Mouse (Mus musculus): ENCODE measurements around the gene Ippk. TPM values are rescaled to one million over a fixed set of nuclear protein-coding genes. Genes with fewer than 3 reads are reported as not detected.

The Ippk gene
- polyA plus RNA-seq, 1 experiment from 2014 or later, result 14.8 TPM

DNA sequence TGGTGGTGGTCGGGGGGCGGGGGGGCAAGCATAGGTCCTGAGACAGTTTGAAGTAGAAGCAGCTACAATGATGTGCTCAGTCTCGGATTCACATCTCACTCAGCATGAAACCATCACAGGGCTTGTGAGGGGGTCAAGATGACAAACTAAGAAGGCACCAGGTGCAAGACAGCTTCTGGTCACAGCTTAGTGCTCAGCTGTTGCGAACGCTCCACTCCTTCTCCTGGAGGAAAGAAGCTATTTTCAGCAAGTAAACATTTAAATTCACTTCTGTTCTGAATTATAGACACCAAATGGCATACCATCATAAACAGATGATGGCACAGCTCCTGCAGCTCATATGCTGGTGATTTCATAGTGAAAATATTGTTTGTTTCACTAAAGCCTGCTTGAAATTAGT is 64.3 kb downstream of the Ippk start:
- Histone ChIP-seq H3K9me3 (ENCODE audit: control insufficient read depth, low read length) (no peaks in the 10 kb centered on the region), H3K4me1 (ENCODE audit: control insufficient read depth, insufficient read depth, low read length) (0 out of 2 replicates have a peak, but pooled peaks cover 2% of the 10 kb centered on the region), H3K4me3 (ENCODE audit: low read depth, low read length) (no peak overlapping the region), H3K36me3 (ENCODE audit: control insufficient read depth, insufficient read depth, low read length) (no peaks in the 10 kb centered on the region), H3K4me2 (ENCODE audit: low read depth, low read length) (no peak overlapping the region), H3K27ac (ENCODE audit: low read depth, low read length) (no peak overlapping the region), H3K27me3 (ENCODE audit: control insufficient read depth, insufficient read depth, low read length) (no peaks in the 10 kb centered on the region), H3K9ac (replicated peaks; ENCODE audit: low read depth, low read length) (no peak overlapping the region)
- ATAC-seq (ENCODE audit: low read depth), result no peak
- WGBS, result 82% methylated on average over 5 of the region's 5 CpGs

DNA sequence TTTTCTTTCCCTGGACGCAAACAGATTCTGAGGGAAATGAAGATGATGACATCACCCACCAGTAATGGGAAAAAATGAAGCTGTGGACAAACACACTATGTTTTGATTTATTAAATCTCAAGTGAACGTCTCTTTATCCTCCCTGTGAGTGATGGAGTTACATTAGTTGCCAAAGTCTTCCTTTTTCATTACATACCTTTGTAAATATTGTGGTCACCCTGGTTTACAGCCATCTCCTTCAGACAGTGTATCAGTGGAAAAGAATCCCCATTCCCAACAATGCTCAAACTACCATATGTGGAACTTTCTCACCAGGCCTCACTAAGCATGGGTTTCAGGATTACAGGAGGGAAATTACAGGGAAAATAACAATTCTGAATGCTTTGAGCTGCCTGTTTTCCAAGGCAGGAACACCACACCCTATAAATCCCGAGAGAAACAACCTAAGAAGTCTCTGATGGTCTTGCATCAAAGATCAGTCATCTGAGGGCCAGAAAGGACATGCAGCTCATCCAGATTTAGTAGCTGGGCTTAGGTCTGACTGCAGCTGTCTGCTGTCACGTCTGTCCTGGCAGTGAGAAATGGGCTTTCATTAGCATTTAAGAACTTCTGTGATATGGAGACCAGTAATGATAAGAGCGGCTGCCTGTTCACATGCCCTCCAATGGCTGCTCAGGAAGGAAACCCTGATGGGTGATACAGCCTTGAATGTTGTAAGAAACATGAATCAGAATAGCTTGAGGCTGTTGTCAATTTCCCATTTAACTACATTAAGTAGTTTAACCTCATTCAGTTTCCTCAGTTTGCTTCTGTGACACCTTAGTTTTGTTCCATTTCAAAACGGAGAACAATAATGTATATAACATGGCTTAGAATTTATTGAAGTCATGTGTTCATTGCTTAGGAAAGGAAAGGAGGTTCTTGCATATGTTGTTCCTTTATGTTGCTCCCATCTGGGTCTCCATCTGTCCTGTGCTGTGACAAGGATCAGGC is 71.6 kb downstream of the Ippk start, which contains the start of gene Tes3-ps:
TSS of gene Tes3-ps (plus strand) at position 943 of the 993 bp plus-strand sequence.
- Histone ChIP-seq H3K4me1 (ENCODE audit: control insufficient read depth, insufficient read depth, low read length) (no peaks in the 10 kb centered on the region), H3K36me3 (ENCODE audit: control insufficient read depth, insufficient read depth, low read length) (no peaks in the 10 kb centered on the region), H3K9ac (replicated peaks; ENCODE audit: low read depth, low read length) (no peak within 1 kb of the TSS), H3K27me3 (ENCODE audit: control insufficient read depth, insufficient read depth, low read length) (no peaks in the 10 kb centered on the region), H3K4me3 (ENCODE audit: low read depth, low read length) (no peak within 1 kb of the TSS), H3K4me2 (ENCODE audit: low read depth, low read length) (no peak within 1 kb of the TSS), H3K9me3 (ENCODE audit: control insufficient read depth, low read length) (no peaks in the 10 kb centered on the region), H3K27ac (ENCODE audit: low read depth, low read length) (no peak within 1 kb of the TSS)
- WGBS, result 79% methylated on average over 6 of the region's 6 CpGs
- no peak for ATAC-seq (ENCODE audit: low read depth)

DNA sequence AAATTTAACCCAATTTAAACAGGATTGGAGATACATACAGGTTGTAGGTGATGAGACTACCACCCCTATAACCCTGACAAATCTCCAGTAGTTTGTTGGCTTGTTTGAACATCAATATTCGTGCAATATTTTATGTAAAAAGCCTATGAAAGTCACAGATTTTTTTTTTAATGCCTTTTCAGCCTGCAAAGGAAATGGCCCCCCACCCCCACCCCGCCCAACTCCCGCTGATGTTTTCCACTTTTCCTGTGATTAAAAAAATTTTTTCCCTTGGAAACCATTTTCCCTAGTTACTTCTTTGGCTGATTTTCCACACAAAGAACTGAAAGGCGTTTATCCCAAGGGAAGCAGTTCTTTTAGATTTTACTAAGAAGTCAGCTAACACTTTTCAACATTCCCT is 83.5 kb downstream of the Ippk start, which contains the start of gene Ecm2:
TSS of gene Ecm2 (plus strand) at position 301 of the 400 bp plus-strand sequence.
- Histone ChIP-seq H3K9ac (replicated peaks; ENCODE audit: low read depth, low read length) (no peak within 1 kb of the TSS), H3K4me1 (ENCODE audit: control insufficient read depth, insufficient read depth, low read length) (no peaks in the 10 kb centered on the region), H3K4me2 (ENCODE audit: low read depth, low read length) (no peak within 1 kb of the TSS), H3K4me3 (ENCODE audit: low read depth, low read length) (no peak within 1 kb of the TSS), H3K27ac (ENCODE audit: low read depth, low read length) (no peak within 1 kb of the TSS), H3K36me3 (ENCODE audit: control insufficient read depth, insufficient read depth, low read length) (no peaks in the 10 kb centered on the region), H3K27me3 (ENCODE audit: control insufficient read depth, insufficient read depth, low read length) (no peaks in the 10 kb centered on the region), H3K9me3 (ENCODE audit: control insufficient read depth, low read length) (no peaks in the 10 kb centered on the region)
- WGBS, result 58% methylated on average over 4 of the region's 4 CpGs
- ATAC-seq (ENCODE audit: low read depth), result no peak

DNA sequence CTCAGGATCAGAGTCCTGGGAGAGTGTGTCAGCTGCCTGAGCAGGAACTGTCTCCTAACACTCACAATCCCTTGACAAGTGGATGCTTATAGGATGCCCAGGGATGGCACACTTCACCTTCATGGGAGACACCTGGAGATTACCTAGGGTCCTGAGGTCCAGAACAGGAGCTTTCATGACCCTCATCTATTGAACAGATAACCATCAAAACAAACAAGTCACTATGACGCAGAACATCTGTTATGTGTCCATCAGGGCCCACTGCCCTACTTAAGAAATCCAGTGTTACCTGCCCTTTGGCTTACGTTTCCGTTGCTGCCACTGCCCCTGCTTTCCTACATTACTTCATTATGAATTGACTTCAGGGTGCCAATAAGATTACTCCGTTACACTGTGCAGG is 84.7 kb downstream of the Ippk start:
- H3K27ac ChIP-seq (ENCODE audit: low read depth, low read length), result no peak overlapping the region
- H3K4me3 ChIP-seq (ENCODE audit: low read depth, low read length), result no peak overlapping the region
- H3K9ac ChIP-seq (replicated peaks; ENCODE audit: low read depth, low read length), result no peak overlapping the region
- 94% methylated on average over 4 of the region's 4 CpGs for WGBS
- H3K27me3 ChIP-seq (ENCODE audit: control insufficient read depth, insufficient read depth, low read length), result no peaks in the 10 kb centered on the region
- H3K4me2 ChIP-seq (ENCODE audit: low read depth, low read length), result no peak overlapping the region
- no peak for ATAC-seq (ENCODE audit: low read depth)
- no peaks in the 10 kb centered on the region for H3K4me1 ChIP-seq (ENCODE audit: control insufficient read depth, insufficient read depth, low read length)
- no peaks in the 10 kb centered on the region for H3K36me3 ChIP-seq (ENCODE audit: control insufficient read depth, insufficient read depth, low read length)
- H3K9me3 ChIP-seq (ENCODE audit: control insufficient read depth, low read length), result no peaks in the 10 kb centered on the region

DNA sequence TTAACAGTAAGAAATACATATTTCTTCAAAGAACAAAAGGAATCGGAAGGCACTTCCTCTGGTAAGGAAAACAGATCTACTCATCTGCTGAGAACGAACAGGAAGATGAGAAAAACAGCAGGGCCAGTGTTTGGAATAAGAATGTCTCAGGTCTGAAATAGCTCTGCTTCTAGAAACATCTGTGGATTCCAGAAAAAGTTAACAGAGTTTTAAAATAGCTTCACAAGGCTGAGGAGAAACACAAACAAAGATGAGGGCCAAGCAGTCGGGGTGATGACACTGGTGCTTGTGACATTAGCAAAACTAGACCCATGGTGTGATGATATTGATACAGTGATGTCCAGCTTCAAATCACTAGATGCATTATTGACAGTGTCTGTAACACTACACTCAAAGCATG is 86.1 kb downstream of the Ippk start:
- Histone ChIP-seq H3K9ac (replicated peaks; ENCODE audit: low read depth, low read length) (no peak overlapping the region), H3K4me2 (ENCODE audit: low read depth, low read length) (no peak overlapping the region), H3K4me3 (ENCODE audit: low read depth, low read length) (no peak overlapping the region), H3K9me3 (ENCODE audit: control insufficient read depth, low read length) (no peaks in the 10 kb centered on the region), H3K4me1 (ENCODE audit: control insufficient read depth, insufficient read depth, low read length) (no peaks in the 10 kb centered on the region), H3K27ac (ENCODE audit: low read depth, low read length) (no peak overlapping the region), H3K36me3 (ENCODE audit: control insufficient read depth, insufficient read depth, low read length) (no peaks in the 10 kb centered on the region), H3K27me3 (ENCODE audit: control insufficient read depth, insufficient read depth, low read length) (no peaks in the 10 kb centered on the region)
- WGBS, result 82% methylated on average over 3 of the region's 3 CpGs
- no peak for ATAC-seq (ENCODE audit: low read depth)

Other genes with a start within 250 kb of the Ippk start
- gene Ninj1, start 233.8 kb upstream of the Ippk start, polyA plus RNA-seq (2014; fragmentation: Nextera tagmentation; extraction: Ambion mirVana), result 29.0 and 34.8 TPM in 2 replicates
- gene Card19, start 205.2 kb upstream of the Ippk start, polyA plus RNA-seq (2014; fragmentation: Nextera tagmentation; extraction: Ambion mirVana), result 35.7 and 37.3 TPM in 2 replicates
- gene Susd3, start 172.5 kb upstream of the Ippk start, polyA plus RNA-seq (2014; fragmentation: Nextera tagmentation; extraction: Ambion mirVana), result 0.56 and 0.91 TPM in 2 replicates
- 2.2 and 2.4 TPM in 2 replicates for gene Fgd3, start 100.9 kb upstream of the Ippk start, polyA plus RNA-seq (2014; fragmentation: Nextera tagmentation; extraction: Ambion mirVana)
- 27.6 and 38.6 TPM in 2 replicates for gene Bicd2, start 79.7 kb upstream of the Ippk start, polyA plus RNA-seq (2014; fragmentation: Nextera tagmentation; extraction: Ambion mirVana)
- 0.71 and 0.73 TPM in 2 replicates for gene Tes3-ps, start 72.1 kb downstream of the Ippk start, polyA plus RNA-seq (2014; fragmentation: Nextera tagmentation; extraction: Ambion mirVana)
- gene Ecm2, start 83.6 kb downstream of the Ippk start, polyA plus RNA-seq (2014; fragmentation: Nextera tagmentation; extraction: Ambion mirVana), result 1.3 and 1.8 TPM in 2 replicates
- gene Aspn, start 123.2 kb downstream of the Ippk start, polyA plus RNA-seq (2014; fragmentation: Nextera tagmentation; extraction: Ambion mirVana), result 0.51 and 1.3 TPM in 2 replicates
- gene Omd, start 161.2 kb downstream of the Ippk start, polyA plus RNA-seq (2014; fragmentation: Nextera tagmentation; extraction: Ambion mirVana), result 0.19 and 0.58 TPM in 2 replicates
- 1.2 and 13.1 TPM in 2 replicates for gene Ogn, start 186.8 kb downstream of the Ippk start, polyA plus RNA-seq (2014; fragmentation: Nextera tagmentation; extraction: Ambion mirVana)
- gene Cenpp, start 231.5 kb downstream of the Ippk start, polyA plus RNA-seq (2014; fragmentation: Nextera tagmentation; extraction: Ambion mirVana), result 5.5 and 5.7 TPM in 2 replicates
- gene Nol8, start 231.8 kb downstream of the Ippk start, polyA plus RNA-seq (2014; fragmentation: Nextera tagmentation; extraction: Ambion mirVana), result 16.9 and 19.3 TPM in 2 replicates